Mouse (Mus musculus) skeletal muscle tissue, adult 2 months (tissue): Measurements from ENCODE around the gene Gm20388.

Experiments used
- DNase-seq: peaks from one replicate; pipeline ENCODE4 v3.0.0-alpha.2; 2012; ENCODE audit warnings: low read depth, low spot score

Gm20388 gene

DNA sequence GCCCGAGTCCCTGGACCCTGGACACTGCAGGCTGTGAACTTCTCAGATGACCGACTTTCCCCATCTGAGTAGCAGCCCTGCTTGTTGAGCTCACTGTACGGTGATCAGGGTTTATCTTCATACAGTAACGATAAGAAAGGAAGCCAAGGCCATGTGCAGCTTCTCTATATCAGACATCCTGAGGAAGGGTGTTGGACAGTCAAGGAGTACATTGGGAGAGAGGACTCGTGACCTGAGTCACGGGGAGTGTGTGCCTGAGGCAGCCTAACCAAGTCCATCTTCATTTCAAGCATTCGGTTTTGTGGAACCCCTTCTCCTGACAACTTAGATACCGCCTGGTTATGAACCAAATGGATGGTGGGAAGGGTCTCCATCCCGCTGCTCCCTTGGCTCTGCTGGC lies 1964.9 kb downstream of the Gm20388 start:
- no peak for DNase-seq

GRCm38 (mm10) chr8:121877212-121877611 lies 1966.6 kb downstream of the Gm20388 start:
- DNase-seq = no peak

- no peak for DNase-seq
Observed at GRCm38 (mm10) chr8:121877828-121878480, 1967.3 kb downstream of the Gm20388 start.

DNA sequence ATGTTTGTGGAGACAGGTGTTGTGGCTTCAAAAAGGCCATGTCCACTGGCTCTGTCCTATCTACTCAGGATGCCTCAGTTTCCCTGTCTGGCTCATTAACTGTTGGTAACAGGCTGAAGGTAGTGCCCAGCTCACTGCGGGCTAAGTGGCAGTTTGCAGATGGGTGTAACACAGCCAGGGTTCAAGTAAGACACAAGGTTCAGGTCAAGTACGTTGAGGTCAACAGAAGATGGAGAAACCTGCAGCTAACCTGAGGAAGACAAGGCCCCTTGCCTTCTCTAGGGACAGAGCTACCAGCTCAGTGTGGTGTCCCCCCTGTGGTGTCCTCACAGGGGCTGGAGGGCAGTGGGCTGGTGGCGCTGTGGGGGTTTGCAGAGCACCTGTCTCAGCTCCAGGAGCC lies 1969.1 kb downstream of the Gm20388 start:
- no peak for DNase-seq

DNA sequence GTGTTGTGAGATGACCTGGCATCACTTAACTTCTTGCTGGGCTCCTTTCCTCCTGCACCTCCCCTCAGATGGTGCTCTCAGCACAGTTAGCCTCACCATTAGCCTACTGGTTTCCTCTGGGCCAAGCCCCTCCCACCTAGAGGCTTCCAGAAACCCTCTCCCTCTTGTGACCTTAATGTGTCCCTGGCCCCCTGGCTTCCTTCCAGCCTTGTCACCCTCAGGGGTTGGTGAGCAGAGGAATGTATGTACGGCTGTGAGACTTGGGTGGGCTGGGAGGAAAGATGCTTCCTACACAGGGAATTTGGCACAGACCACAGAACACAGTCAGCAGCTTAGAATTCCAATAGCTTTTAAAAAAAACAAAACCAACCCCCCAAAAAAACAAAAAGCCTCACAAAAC lies 1970.2 kb downstream of the Gm20388 start:
- no peak for DNase-seq

DNA sequence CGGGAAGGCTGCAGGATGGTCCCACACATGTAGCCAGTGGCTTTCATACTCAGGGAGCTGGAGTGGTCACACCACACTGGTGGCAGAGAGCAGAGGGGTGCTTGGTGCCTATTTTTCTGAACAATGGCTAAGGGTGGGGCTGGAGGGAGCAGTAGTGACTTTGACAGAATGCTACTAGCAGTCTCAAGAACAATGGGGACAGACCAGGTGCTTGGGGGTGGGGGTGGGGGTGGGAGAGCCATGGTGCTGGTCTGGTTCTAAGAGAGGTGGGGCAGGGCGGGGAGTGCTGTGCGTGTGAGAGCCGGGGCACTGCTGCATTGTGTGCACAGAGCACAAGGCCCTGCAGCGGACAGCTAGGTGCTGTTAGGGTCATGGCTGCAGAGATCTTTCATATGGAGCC lies 1971.3 kb downstream of the Gm20388 start:
- DNase-seq = no peak

GRCm38 (mm10) chr8:121884181-121884580 lies 1973.5 kb downstream of the Gm20388 start:
- no peak for DNase-seq

- no peak for DNase-seq
Observed at GRCm38 (mm10) chr8:121885001-121885400, 1974.4 kb downstream of the Gm20388 start.

GRCm38 (mm10) chr8:121885433-121885832 lies 1974.8 kb downstream of the Gm20388 start:
- DNase-seq = no peak

DNA sequence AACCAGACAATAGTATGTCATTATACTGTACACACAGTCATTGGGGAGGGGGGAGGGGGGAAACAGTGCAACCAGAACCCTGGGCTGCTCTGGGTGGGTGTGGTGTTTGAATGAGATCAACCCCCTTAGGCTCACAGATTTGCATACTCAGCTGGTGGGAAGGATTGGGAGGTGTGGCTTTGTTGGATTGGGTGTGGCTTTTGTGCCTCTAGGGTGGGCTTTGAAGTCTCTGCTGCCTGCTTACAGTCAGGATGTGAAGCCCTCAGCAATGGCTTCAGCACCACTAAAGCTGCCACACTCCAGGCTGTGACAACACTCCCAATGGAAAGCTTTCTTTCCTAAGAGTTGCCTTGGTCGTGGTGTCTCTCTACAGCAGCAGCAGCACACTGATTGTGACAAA lies 1976.9 kb downstream of the Gm20388 start:
- DNase-seq = no peak

GRCm38 (mm10) chr8:121889317-121889716 lies 1978.7 kb downstream of the Gm20388 start:
- no peak for DNase-seq

DNA sequence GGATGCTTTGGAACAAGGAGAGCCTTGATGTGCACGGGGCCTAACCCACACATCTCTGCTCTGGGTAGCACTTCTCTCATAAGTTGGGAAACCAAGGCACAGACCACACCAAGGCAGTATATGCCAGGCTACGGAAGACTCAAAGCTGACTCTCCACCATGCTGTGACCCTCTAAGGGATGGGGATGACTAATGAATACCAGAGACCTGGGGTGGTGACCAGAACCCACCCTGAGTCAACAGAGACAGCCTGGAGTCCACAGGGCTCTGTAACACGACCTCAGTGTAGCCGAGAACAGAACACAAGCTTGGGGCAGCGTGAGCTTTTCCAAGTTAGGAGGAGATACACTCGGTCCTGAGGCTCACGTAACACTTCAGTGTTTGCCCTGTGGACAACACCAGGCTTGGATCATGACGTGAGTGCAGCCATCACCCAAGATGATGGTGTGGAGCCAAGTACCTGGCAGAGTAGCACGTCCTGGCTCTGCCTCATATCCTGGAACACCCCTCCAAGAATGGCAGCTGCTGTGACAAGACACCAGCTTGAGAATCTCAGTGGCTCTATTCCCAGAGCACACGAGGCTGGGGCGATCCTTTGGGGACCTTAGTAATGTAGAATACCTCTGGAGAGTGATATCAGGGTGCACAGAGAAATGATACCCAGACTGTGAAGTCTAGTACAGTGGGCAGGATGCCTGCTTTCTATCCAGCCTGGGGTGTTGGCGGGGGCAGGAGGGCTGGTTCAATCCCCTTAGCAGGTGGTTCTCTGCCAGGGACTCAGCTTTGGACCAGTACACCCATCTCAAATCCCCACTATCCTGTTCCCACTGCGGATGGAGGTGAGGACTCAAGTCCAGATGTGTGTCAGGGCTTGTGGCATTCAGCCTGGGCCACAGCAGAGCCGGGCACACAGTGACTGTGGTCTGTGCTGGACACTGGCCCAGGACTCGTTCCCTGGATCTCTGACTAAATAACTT lies 1979.5 kb downstream of the Gm20388 start:
- peak; percentile 91 for DNase-seq

DNA sequence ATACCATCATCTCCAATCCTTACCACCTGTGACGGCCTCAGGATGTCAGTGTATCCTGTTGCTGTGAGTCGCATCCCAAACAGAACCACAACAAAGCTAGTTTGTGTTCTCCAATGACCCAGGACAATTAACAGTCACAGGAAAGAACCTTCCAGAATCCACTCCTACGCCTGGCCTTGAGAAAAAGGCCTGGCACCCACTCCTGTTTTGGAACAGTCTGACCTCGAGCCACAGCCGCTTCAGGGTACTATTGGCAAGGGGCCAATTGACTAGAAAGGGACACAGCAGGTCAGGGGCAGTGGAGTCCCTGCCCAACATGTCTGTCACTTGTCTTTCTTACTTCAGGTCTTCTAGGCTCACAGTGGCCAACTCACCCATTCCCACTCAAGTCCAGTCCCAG lies 1982.2 kb downstream of the Gm20388 start:
- no peak for DNase-seq

DNA sequence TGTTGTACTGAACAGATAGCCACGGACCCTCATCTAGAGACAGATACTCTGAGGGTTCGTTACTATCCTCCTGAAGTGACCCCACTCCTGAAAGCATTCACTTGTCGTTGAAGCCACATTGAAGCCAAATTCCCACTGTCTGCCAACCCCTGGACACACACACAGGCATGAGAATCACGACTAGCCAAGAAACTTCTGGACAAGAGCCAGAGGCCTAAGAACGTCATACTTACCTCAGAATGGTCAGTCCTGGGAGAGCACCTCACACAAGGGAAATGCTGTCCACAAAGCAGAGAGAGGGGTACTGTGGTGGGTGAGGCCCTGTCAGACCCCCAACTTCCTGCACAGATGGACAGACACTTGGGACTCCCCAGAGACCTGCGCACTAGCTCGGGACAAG lies 1985.3 kb downstream of the Gm20388 start:
- no peak for DNase-seq

- no peak for DNase-seq
Observed at GRCm38 (mm10) chr8:121896476-121897145, 1986.0 kb downstream of the Gm20388 start.

DNA sequence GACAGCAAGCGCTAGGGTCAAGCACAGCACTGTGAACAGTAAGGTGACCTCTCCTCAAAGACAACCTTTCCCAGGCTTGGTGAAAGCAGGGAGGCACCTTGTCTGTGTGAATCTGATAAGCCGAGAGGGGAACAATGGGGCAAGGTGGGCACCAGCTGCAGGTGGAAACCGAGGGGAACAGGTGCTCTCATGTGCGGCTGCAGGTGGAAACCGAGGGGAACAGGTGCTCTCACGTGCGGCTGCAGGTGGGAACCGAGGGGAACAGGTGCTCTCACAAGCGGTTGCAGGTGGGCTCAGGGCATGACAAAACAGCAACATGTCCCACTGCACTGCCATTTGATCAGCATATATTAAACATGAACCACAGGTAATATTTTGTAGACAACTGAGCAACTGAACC lies 1986.6 kb downstream of the Gm20388 start:
- no peak for DNase-seq

GRCm38 (mm10) chr8:121897871-121898381 lies 1987.3 kb downstream of the Gm20388 start:
- DNase-seq = peak; percentile 46

DNA sequence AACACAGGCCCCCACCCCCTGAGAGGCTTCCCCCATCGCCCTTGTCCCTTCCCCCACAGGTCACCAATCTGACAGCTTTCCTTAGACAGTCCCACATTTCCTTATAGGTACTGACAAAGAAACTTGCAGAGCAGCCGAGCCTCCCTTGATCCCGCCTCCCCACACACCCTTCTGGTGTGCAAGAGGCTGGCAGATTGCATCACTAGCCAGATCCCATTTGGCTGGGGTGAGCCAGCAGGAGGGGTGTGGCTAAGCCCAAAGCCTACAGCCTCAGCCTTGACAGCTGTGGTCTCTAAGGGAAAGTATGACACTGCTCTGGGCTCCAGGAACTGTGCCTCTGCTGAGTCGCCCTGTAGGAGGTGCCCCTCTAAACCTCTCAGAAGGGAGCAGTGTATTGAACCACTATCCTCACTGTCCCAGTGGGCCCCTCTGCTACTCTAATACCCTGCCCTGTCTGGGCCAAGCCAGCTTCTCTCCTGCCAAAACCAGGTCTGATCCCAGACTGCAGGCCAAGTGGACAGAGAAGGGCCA lies 1987.8 kb downstream of the Gm20388 start:
- peak; percentile 87 for DNase-seq

DNA sequence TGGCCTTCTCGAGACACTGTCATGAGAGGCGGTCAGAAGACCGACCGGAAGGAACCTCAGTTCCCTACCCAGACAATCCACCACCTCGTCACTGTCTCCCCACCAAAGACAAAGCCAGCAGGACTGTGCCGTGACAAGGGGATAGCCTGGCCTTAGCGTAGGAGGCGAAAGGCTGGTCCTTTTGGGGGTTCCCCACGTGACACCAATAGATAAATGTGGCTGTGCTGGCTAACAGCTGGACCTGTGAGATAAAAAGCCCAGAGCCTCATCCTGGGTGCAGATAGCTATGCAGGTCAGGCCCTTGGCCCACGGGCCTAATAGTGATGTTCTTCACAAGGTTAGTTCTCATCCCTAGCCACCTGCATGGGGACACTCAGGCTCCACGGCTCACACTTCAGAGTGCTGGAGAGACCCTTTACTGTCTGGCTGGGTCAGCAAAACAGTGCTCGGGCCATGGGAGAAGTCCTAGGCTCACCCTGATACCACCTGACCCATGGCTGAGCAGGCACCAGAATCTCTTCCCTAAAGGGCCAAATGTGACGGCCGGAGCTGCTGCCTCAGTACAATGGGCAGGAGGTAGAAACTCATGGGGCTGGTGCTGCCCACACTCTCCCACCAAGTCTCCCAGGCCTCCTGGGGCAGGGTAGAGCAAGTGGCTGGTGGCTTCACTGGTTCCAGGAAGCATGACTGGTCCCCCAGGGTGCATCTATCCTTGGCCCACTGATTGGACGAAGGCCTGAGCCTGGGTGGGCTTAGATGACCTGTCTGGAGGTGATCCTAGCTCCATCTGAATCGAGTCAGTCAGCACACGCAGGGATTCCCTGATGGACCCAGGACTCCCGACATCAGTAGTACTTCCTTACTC lies 1988.8 kb downstream of the Gm20388 start:
- DNase-seq = no peak

DNA sequence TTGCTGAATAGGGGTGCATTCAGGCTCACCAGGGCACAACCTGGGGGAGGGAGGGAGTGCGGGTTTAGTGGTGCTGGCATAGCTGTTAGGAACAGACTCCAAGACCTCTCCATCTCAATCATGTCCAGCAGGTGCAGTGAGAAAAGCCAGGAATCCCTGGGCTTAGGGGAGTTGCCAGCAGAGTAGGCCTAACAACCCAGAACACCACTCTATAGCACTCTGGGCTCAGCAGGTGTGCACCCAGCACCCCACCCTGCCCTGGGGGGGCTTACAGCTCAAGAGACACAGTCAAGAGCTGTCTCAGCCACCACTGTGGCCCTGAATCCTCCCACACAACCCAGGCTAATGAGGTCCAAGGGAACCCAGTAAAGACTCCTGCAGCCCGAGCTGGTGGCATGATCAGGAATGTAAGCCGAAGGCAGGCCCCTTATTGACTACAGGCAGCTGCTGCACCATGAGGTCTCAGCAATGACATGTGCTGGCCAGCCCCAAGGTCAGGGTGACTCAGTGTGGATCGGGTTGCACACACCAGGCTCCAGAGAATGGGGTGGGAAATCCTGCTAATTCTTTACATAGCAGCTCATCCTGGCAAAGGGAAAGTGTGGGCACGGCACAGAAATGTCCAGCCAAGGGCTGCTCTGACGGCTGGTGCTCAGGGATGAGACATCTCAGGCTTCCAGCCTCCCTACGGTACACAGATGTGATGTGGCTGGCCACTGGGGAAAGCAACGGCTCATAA lies 1991.0 kb downstream of the Gm20388 start:
- peak; percentile 57 for DNase-seq
